Mouse (Mus musculus) spleen, postnatal 4 days (tissue): ENCODE measurements at regions not wholly inside any gene's neighbourhood (a gene's known extent, or its start where the extent isn't known, plus 50 kb on each side); places are given as distances from the start of the nearest gene placed in this dataset.
"Not testable (repeated sequence)": the region's sequence is repeated elsewhere in the genome, so short reads cannot be mapped to it uniquely, and the experiment has no call there.

Experiments used
- DNase-seq, 2 experiments: peaks; one replicate each; pipeline ENCODE4 v3.0.0; 2022; ENCODE audit warnings: low spot score in 2 of 2

DNA sequence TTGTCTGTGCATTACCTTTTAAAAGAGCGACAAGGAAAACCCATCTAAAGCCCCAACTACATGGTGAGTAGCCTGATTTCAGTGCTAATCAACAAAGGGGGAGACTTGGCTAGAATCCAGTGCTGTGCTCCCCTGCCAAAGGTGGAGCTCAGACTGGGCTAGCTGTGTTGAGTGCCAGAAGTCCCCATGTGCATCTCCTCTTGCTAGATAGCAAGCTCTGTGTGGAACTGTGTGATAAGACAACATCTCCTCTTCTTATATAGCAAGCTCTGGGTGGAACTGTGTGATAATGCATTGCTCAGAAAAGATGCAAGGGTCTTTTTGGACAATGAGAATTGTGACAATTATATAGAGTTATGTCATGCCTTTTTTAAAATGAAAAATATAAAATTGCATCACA is 741.4 kb downstream of the Adam6a start:
- no peak for DNase-seq

- no peak for DNase-seq
These were observed 743.3 kb downstream of the Adam6a start for GRCm38 (mm10) chr12:114287041-114287440.

DNA sequence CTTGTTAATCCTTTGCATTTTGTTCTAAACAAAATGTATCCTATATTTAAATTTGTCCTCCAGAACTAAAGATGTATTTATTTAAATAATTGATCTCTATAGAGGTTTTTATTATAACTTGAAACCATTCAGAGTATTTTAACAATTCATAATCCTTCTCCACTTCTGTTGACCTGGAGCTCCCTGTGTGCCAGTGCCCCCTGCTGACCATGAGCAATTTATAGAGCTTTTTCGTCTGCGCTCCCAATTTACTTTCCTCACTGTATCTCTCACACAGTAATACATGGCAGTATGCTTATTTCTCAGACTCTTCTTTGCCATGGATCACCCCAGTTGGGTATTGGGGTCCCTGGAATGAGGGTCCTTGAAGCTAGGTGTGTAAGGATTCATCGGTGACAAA is 747.4 kb downstream of the Adam6a start:
- no peak for DNase-seq

DNA sequence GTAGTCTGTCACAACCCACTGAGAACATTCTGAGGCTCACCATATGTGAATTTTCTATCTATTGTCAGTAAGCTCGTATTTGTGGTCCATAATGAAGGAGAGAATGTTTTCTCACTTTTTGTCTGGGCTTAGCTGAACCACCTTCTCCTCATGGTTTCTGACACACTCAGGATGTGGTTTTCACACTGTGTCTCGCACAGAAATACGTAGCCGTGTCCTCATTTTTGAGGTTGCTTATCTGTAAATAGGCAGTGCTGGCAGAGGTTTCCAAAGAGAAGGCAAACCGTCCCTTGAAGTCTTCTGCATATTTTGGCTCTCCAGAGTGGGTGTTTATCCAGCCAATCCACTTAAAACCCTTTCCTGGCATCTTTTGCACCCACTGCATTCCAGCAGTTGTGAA is 756.1 kb downstream of the Adam6a start:
- no peak for DNase-seq

DNA sequence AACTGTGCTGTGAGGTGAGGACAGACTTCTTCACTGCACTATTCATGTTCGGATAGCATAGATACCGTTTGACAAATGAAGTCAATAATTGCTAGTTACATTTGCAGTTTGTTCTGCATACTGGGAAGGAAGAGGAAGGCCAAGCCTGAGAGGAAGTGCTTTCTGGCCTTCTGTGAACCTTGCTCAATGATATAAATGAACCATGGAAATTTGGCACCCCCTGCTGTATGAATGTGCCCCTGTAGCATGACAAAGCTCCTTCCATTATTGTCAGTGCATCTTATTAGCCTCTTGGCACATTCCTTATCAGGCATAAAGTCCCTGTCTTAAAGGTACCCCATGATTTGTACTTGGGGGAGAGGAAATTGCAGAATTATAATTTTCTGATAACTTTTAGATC is 758.0 kb downstream of the Adam6a start:
- no peak for DNase-seq

- no peak for DNase-seq
These were observed 788.8 kb downstream of the Adam6a start for GRCm38 (mm10) chr12:114332552-114332951.

GRCm38 (mm10) chr12:114366276-114366675 is 822.6 kb downstream of the Adam6a start:
- DNase-seq, result peak in 1 of 2 experiments; percentile 61

GRCm38 (mm10) chr12:114378696-114379350 is 835.1 kb downstream of the Adam6a start:
- DNase-seq, result peak in 1 of 2 experiments; percentile 63

DNA sequence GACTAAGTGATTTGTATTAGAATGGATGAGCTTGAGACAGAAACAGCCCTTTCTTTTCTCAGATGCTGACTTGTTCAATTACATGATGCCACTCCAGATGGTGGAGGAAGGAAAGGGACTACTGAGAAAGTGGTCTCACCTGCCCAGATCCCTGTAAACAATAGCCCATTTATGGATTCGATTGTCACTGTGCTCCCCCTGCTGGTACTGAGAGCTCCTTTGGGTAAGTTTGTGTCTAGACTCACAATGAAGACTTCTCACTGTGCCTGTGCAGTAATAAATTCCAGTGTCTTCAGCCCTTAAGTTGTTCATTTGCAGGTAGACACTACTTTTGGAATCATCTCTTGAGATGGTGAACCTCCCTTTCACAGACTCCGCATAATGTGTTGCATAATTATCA is 847.7 kb downstream of the Adam6a start:
- DNase-seq, result no peak

DNA sequence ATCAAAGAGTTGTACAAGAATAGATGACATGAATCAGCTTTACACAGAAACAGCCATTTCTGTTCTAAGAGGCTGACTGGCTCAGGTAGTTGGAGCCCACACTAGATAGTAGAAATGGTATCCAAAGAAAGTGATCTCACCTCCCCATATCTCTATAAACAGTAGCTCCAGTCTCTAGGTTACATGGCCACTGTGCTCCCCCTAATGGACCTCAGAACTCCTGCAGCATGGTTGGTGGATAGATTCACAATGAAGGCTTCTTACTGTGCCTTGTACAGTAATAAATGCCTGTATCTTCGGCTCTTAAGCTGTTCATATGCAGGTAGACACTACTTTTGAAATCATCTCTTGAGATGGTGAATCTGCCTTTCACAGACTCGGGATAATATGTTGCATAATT is 862.5 kb downstream of the Adam6a start:
- no peak for DNase-seq

DNA sequence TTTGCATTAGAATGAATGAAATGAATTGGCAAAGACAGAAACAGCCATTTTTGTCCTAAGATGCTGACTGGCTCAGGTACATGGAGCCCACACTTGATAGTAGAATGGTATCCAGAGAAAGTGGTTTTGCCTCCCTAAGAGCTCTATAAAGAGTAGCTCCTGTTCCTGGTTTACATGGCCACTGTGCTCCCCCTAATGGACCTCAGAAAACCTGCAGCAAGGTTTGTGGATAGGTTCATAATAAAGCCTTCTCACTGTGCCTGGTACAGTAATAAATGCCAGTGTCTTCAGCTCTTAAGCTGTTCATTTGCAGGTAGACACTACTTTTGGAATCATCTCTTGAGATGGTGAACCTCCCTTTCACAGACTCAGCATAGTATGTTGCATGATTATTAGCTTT is 890.8 kb downstream of the Adam6a start:
- no peak for DNase-seq

DNA sequence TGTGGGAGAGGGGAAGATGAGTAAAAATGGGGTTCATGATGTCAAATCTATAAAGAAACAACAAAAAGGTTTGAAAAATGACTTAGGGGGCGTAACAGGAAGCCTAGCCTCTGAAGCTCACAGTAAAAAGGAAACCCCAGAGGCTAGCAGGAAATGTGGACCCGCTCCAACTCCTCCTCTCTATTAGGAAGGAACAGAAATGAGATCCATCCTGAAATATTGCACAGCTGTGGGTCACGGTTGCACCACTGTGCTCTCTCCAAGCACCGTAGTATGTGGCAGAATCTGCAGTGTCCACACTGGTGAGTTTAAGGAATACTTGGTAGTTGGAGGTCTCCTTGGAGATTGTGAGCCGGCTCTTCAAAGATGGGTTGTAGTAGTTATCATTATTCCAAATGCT is 918.3 kb downstream of the Adam6a start:
- DNase-seq, result no peak

GRCm38 (mm10) chr12:114462566-114462965 is 918.9 kb downstream of the Adam6a start:
- no peak for DNase-seq

DNA sequence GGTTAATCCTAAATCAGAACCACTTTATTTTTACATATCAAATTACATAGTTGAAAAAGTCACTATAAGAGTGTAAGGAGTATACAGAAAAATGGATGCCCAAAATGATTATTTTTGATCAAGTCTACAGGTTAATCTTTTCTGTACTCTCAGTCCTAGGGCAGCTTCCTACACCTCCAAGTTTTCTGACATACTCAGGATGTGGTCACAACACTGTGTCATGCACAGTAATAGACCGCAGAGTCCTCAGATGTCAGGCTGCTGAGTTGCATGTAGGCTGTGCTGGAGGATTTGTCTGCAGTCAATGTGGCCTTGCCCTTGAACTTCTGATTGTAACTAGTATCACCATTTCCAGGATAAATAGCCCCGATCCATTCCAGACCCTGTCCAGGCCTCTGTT is 925.1 kb downstream of the Adam6a start:
- no peak for DNase-seq

GRCm38 (mm10) chr12:114472678-114473077 is 929.0 kb downstream of the Adam6a start:
- not testable (repeated sequence) for DNase-seq

DNA sequence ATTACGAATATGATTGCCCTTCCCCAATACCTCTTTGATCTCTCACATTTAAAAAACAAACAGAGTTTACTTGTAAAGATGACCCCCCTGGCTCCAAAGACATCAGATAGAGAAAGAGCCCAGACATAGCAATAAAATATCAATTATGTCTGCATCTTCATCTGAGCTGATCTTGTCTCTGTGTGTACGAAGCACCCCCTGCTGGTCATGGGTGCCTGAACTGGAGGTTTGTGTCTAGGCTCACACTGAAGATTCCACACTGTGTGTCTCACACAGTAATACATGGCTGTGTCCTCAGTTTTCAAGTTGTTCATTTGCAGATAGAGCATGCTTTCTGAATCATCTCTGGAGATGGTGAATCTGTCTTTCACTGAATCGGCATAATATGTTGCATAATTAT is 935.0 kb downstream of the Adam6a start:
- no peak for DNase-seq

- DNase-seq, result not testable (repeated sequence)
These were observed 949.9 kb downstream of the Adam6a start for GRCm38 (mm10) chr12:114493500-114494031.

DNA sequence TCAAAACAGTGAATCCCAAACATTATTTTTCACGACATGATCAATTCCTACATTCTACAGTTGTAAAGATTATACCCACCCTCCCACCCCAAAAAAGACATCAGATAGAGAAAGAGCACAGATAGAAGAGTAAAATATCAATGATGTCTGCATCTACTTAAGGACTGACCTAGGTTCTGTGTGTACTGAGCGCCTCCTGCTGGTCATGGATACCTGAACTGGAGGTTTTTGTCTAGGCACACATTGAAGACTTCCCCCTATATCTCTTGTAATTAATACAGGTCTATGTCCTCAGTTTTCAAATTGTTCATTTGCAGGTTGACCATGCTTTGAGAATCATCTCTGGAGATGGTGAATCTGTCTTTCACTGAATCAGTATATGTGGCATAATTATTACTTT is 952.0 kb downstream of the Adam6a start:
- peak; percentile 17 to 59 for DNase-seq

- no peak for DNase-seq
These were observed 969.4 kb downstream of the Adam6a start for GRCm38 (mm10) chr12:114513143-114513542.

DNA sequence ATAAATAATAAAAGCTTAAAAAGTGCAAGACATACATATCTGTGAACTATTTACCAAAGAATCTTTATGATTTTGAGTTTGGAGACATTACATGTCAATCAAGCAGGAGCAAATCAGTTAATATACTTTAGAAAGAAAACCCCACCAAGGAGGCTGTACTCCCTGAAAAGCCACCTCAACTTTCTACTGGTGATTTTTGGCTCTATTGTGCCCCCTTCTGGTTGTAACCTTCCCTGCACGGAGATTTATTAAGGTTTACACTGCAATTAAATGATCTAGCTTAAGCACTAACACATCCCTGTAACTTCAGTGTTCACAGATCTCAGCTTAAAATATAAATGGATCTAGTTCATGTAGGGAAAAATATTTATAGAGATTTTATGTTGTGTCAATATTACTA is 998.4 kb downstream of the Adam6a start:
- DNase-seq, result not testable (repeated sequence)

DNA sequence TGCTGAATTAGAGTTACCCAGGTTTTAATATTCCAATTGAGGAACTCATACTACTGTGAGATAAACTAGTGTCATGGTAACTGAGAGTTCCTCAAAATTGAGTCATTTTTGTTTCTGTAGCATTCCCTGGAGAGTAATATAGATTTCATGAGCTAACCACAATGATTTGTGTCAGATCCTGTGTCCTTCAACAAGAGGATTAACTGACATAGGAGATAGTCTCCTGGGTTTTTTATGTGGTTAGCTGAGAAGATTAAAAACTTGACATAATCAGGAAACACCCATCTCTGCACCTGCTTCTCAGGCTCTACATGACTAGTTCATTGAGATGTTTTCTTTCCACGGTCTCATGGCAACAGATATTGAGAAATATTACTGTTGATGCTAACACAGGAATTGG is 1001.2 kb downstream of the Adam6a start:
- DNase-seq, result not testable (repeated sequence)

- DNase-seq, result no peak
These were observed 1018.7 kb downstream of the Adam6a start for GRCm38 (mm10) chr12:114562440-114562839.

DNA sequence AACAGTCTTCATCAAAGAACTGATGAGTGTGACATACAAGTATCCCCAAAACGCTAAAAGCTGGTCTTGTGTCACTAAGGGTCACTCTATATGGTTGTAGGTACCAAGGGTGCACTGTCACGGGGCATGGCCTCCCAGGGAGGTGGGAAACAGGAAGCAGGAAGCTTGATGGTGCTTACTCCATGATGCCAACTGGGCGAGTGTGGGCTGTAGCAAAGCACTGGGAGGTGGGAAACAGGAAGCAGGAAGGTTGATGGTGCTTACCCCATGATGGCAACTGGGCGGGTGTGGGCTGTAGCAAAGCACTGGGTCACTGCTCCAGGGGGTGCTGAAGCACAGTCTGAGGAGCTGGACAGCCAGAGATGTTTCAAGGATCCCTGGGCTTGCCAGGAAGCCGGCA is 1019.3 kb downstream of the Adam6a start:
- no peak for DNase-seq

DNA sequence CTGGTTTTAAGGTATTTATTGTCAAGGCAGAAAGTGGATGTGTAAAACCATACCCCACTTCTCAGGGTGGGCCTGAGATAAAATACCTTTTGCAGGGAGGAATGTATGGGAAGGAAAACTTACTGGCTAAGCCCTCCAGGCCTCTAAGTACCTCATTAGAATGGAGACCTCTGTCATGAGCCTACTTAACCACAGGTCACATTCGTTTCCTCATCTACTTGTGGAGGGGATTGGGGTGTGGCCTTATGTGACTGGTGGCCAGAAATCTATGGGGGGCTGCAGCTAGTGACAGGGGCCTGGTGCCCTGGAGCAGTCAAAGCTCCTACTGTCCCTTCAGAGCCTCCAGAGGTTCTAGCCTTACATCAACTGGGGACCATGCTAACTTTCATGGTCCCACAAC is 1020.0 kb downstream of the Adam6a start:
- DNase-seq, result no peak
